Comparison of ENCODE assay signal across 22 mouse cellular contexts in genomic region chr11:64941193-64941592, GRCm38 (mm10). TPM values are rescaled to one million over a fixed set of nuclear protein-coding genes. Genes with fewer than 3 reads are reported as not detected.
DNase-seq lines count a peak whose midpoint lies in the region; ATAC-seq lines count a peak whose summit lies in the region.
"Had no signal": no experiment of that assay in that cellular context is flagged by ENCODE, and none has a peak within 500 bp of the region (broad histone marks: within the 10 kb centered on the region; RNA-seq: fewer than 3 reads in every experiment).

No protein-coding gene starts in this region.

- peak; percentile 90 for ATAC-seq in frontal cortex, adult (ENCODE audit: low TSS enrichment)
- ATAC-seq: activated CD4-positive, CD25-positive, alpha-beta regulatory T cell, adult 4 months; CD4-positive, CD25-positive, alpha-beta regulatory T cell, adult 4 months; forebrain, embryonic 14.5 days; forebrain, embryonic 16.5 days; Patski had no signal

- DNase-seq in frontal cortex, postnatal 10 days (ENCODE audit: low spot score in 2 of 2) = no peak
- DNase-seq in layer of hippocampus, adult 9-11 months = peak; percentile 9
- DNase-seq in layer of hippocampus, postnatal 25 days (ENCODE audit: extremely low spot score in 1 of 2, low spot score in 1 of 2) = no peak
- peak; percentile 41 for DNase-seq in brain, adult 2 months (ENCODE audit: low read depth, low spot score)
- no peak for DNase-seq in gastrocnemius, postnatal 10 days
- DNase-seq: adrenal gland, adult 8-10 months; adrenal gland, postnatal 14 days; adrenal gland, postnatal 36 days; B cell, adult 2 months; cerebellum, adult 11 months; cerebellum, adult 18-20 months; cerebellum, adult 8-10 months; cerebellum, adult 9-11 months; cerebellum, postnatal 14 days; cerebellum, postnatal 36 days; embryo, embryonic 11 days had no signal

RNA-seq across cellular contexts. Expression of gene Elac2, which starts 37.6 kb away (rescaled TPM):
- total RNA-seq in layer of hippocampus, postnatal 25 days (2021) = 10 to 100 TPM; 25.0 to 29.7 TPM
- 10 to 100 TPM; 19.6 to 21.4 TPM for total RNA-seq in gastrocnemius, postnatal 10 days (2021)

Comparison
In these comparisons a context has a peak if more than half of its experiments do, and no peak if none do; other contexts are left out.
1. DNase-seq: peak in layer of hippocampus, adult 9-11 months (single experiment) and brain, adult 2 months (single experiment); none in frontal cortex, postnatal 10 days (0 of 2), layer of hippocampus, postnatal 25 days (0 of 2) and gastrocnemius, postnatal 10 days (single experiment).